Mouse (Mus musculus) bone marrow macrophage, adult 2 months (primary cell): ENCODE measurements around the gene Elmsan1. TPM values are rescaled to one million over a fixed set of nuclear protein-coding genes. Genes with fewer than 3 reads are reported as not detected.
A peak's percentile ranks its signal among the peaks of the same experiment; 100 is the strongest.

Experiments
- H3K27ac ChIP-seq: 2 replicates; pipeline ENCODE4 v1.5.1; 2012; ENCODE audit warnings: low read depth, low read length; ENCODE audit not compliant: insufficient read depth
- H3K4me1 ChIP-seq: 2 replicates; pipeline ENCODE4 v1.6.1; 2012; ENCODE audit warnings: low read length; ENCODE audit not compliant: control insufficient read depth, insufficient read depth
- H3K4me3 ChIP-seq: 2 replicates; pipeline ENCODE4 v1.5.1; 2012; ENCODE audit warnings: mild to moderate bottlenecking, low read length, moderate library complexity; ENCODE audit not compliant: insufficient read depth
- CTCF ChIP-seq: IDR thresholded peaks from 2 replicates; pipeline ENCODE4 v1.5.1; 2012; ENCODE audit warnings: low read depth, mild to moderate bottlenecking, low read length, moderate library complexity
- POLR2A ChIP-seq: IDR thresholded peaks from 2 replicates; pipeline ENCODE4 v1.6.1; 2012; ENCODE audit warnings: mild to moderate bottlenecking, low read depth, low read length, borderline replicate concordance
- polyA plus RNA-seq: library from polyadenylated mRNA; stranded (reverse); fragments of >200 nt; gene quantifications from 2 replicates; pipeline ENCODE4 v1.2.4, GENCODE M21; 2012; ENCODE audit not compliant: missing spikeins, insufficient read depth, insufficient read length

Elmsan1 gene
- polyA plus RNA-seq, 1 experiment: 33.7 TPM

- Histone ChIP-seq H3K4me1 (peaks cover 6% of the 10 kb centered on the region), H3K4me3 (no peak overlapping the region), H3K27ac (no peak overlapping the region)
- TF ChIP-seq POLR2A (no peak), CTCF (no peak)
Measured at GRCm38 (mm10) chr12:84235577-84235976, 16.9 kb upstream of the Elmsan1 start.

GRCm38 (mm10) chr12:84233488-84234100 lies 14.9 kb upstream of the Elmsan1 start:
- Histone ChIP-seq H3K27ac (no peak overlapping the region), H3K4me1 (peaks cover 6% of the 10 kb centered on the region), H3K4me3 (no peak overlapping the region)
- TF ChIP-seq CTCF (no peak), POLR2A (no peak)

GRCm38 (mm10) chr12:84226117-84226840 lies 7.6 kb upstream of the Elmsan1 start:
- Histone ChIP-seq H3K4me3 (no peak overlapping the region), H3K27ac (no peak overlapping the region), H3K4me1 (peaks cover 5% of the 10 kb centered on the region)
- TF ChIP-seq CTCF (no peak), POLR2A (no peak)

- TF ChIP-seq CTCF (no peak), POLR2A (no peak)
- peaks cover 9% of the 10 kb centered on the region for H3K4me1 ChIP-seq
- H3K27ac ChIP-seq: no peak overlapping the region
- H3K4me3 ChIP-seq: peak overlapping the region; percentile 42
Measured at GRCm38 (mm10) chr12:84222405-84222961, 3.8 kb upstream of the Elmsan1 start.

DNA sequence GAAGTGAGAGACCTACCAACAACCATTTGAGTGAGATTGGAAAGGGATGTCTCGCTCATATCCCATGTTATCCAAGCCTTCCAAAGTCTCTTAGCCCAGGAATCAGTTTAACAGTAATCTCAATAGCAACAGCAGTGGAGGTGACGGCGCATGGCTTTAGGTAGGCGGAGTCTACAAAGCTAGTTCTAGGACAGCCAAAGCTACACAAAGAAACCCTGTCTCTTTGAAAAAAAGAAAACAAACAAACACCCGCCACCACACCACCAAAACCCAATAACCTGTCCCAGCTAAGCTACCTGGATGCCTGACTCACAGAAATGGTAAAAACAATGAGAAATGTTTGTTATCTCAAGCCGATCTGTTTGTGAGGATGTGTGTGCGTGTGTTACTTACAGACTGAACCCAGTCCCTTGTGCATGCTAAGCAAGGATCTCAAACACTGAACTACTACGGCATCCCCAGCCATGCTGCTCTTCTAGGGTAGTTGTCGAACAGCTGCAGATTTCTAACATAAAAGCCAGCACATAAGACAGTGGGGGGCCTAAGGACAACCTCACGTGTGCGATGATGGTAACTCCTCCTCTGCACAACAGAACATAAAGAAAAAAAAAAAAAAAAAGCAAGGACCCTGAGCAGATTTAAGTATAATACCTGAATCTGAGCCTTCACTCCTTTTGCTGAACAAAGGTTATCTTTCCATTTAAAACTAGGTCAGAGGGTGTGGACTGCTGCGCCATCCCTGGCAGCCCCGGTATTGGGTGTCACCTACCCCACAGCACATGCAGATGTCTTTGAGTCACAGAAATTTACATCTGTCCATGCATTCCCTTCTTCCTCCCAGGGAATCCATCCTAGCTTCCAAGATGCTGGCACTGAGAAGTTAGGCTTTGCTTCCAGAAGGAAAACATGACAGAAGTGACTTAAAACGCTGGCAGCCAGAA lies 2.5 kb upstream of the Elmsan1 start:
- TF ChIP-seq POLR2A (no peak), CTCF (no peak)
- Histone ChIP-seq H3K4me1 (peaks cover 17% of the 10 kb centered on the region), H3K27ac (no peak overlapping the region), H3K4me3 (no peak overlapping the region)

- Histone ChIP-seq H3K4me1 (peaks cover 23% of the 10 kb centered on the region), H3K27ac (no peak overlapping the region), H3K4me3 (no peak overlapping the region)
- no peak for TF ChIP-seq POLR2A
- no peak for TF ChIP-seq CTCF
Measured at GRCm38 (mm10) chr12:84220515-84220914, 1.8 kb upstream of the Elmsan1 start.

- Histone ChIP-seq H3K4me1 (peaks cover 26% of the 10 kb centered on the region), H3K27ac (peak overlapping the region; percentile 75), H3K4me3 (peak overlapping the region; percentile 93)
- TF ChIP-seq POLR2A (no peak), CTCF (no peak)
Measured at GRCm38 (mm10) chr12:84219121-84219561, 460 bp upstream of the Elmsan1 start.

DNA sequence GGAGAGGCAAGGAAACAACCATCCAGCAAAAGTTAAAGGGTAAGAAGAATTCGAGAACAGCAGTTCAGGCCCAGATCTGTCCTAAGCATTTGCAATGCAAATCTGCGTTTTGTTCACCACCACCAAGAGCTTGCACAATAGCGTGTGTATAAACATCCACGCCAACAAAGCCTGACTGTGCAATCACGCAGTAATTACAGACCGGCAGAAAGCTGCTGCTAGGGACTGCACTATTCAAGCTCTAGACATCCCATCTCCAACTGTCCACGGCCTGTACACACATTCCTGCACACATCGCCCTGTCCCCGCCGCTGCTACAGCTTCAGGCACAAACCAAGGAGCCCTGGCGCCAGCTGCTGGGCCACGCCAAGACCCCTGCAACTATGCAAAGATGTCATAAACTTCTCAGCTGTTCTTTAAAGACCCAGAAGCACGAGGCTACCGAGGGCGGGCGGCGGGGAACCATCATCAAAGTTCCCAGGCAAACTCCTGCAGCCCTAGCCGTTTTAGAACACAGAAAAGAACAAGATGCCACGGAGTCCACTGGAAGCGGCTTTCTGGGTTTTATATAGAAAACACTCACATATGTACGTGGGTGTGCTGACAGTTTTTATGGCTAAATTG lies 1.1 kb downstream of the Elmsan1 start:
- TF ChIP-seq POLR2A (no peak), CTCF (no peak)
- Histone ChIP-seq H3K27ac (peak overlapping the region; percentile 80), H3K4me1 (peaks cover 20% of the 10 kb centered on the region), H3K4me3 (peak overlapping the region; percentile 93)

DNA sequence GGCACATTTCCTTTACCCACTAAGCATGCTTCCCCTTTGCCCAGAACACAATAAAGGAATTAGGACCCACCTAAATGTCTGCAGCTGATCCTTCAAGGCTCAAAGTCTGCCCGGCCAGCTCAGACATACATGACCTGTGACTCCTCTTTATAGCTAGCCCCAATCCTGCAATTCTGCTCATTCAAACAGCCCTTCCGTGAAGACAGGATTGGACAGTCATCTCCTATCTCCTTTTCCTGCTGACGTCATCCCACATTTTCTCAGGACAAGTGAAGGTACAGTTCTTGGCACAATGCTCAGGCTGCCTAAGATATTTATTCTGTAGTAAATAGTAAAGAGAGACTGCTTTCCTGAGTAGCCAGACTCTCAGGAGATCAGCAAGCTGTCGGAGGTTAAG lies 1.6 kb downstream of the Elmsan1 start:
- peak overlapping the region; percentile 80 for H3K27ac ChIP-seq
- TF ChIP-seq CTCF: no peak
- no peak for TF ChIP-seq POLR2A
- peak overlapping the region; percentile 93 for H3K4me3 ChIP-seq
- peaks cover 20% of the 10 kb centered on the region for H3K4me1 ChIP-seq
